Mouse (Mus musculus): ENCODE results near the gene Adamtsl4. TPM values are rescaled to one million over a fixed set of nuclear protein-coding genes. Genes with fewer than 3 reads are reported as not detected.

Gene Adamtsl4
- polyA plus RNA-seq, 1 experiment, result not detected

GRCm38 (mm10) chr3:95643097-95643496, 44.6 kb downstream of the Adamtsl4 start:
- no peak overlapping the region for H3K4me3 ChIP-seq (ENCODE audit: insufficient read depth, low read depth, low read length)
- WGBS, result 90% methylated on average over 7 of the region's 7 CpGs
- no peak overlapping the region for H3K27ac ChIP-seq (ENCODE audit: insufficient read depth, low read depth, low read length)
- H3K4me1 ChIP-seq (ENCODE audit: control insufficient read depth, insufficient read depth, low read length), result no peaks in the 10 kb centered on the region
- TF ChIP-seq CTCF (IDR thresholded peaks at IDR 0.05; ENCODE audit: insufficient read depth, low read depth, low read length) (no peak), POLR2A (IDR thresholded peaks at IDR 0.05; ENCODE audit: insufficient read depth, low read depth, low read length) (no peak)

GRCm38 (mm10) chr3:95639694-95640093, 48.0 kb downstream of the Adamtsl4 start:
- no peak for TF ChIP-seq CTCF (IDR thresholded peaks at IDR 0.05; ENCODE audit: insufficient read depth, low read depth, low read length)
- TF ChIP-seq POLR2A (IDR thresholded peaks at IDR 0.05; ENCODE audit: insufficient read depth, low read depth, low read length), result no peak
- WGBS, result 89% methylated on average over 1 of the region's 1 CpGs

GRCm38 (mm10) chr3:95636072-95636471, 51.6 kb downstream of the Adamtsl4 start:
- 85% methylated on average over 4 of the region's 4 CpGs for WGBS
- Histone ChIP-seq H3K27ac (ENCODE audit: insufficient read depth, low read depth, low read length) (no peak overlapping the region), H3K4me3 (ENCODE audit: insufficient read depth, low read depth, low read length) (no peak overlapping the region), H3K4me1 (ENCODE audit: control insufficient read depth, insufficient read depth, low read length) (0 out of 2 replicates have a peak, but pooled peaks cover 2% of the 10 kb centered on the region)
- TF ChIP-seq CTCF (IDR thresholded peaks at IDR 0.05; ENCODE audit: insufficient read depth, low read depth, low read length) (no peak), POLR2A (IDR thresholded peaks at IDR 0.05; ENCODE audit: insufficient read depth, low read depth, low read length) (no peak)

More at GRCm38 (mm10) chr3:95639694-95640093, 48.0 kb downstream of the Adamtsl4 start:
- no peak overlapping the region for H3K4me3 ChIP-seq (ENCODE audit: insufficient read depth, low read depth, low read length)
- H3K27ac ChIP-seq (ENCODE audit: insufficient read depth, low read depth, low read length), result no peak overlapping the region
- H3K4me1 ChIP-seq (ENCODE audit: control insufficient read depth, insufficient read depth, low read length), result no peaks in the 10 kb centered on the region

GRCm38 (mm10) chr3:95635636-95636035, 52.1 kb downstream of the Adamtsl4 start:
- Histone ChIP-seq H3K27ac (ENCODE audit: insufficient read depth, low read depth, low read length) (no peak overlapping the region), H3K4me1 (ENCODE audit: control insufficient read depth, insufficient read depth, low read length) (peaks cover 4% of the 10 kb centered on the region; the same call in 1 of the 2 replicates), H3K4me3 (ENCODE audit: insufficient read depth, low read depth, low read length) (no peak overlapping the region)
- TF ChIP-seq POLR2A (IDR thresholded peaks at IDR 0.05; ENCODE audit: insufficient read depth, low read depth, low read length) (no peak), CTCF (IDR thresholded peaks at IDR 0.05; ENCODE audit: insufficient read depth, low read depth, low read length) (no peak)
- 74% methylated on average over 4 of the region's 4 CpGs for WGBS

GRCm38 (mm10) chr3:95632648-95633588, 54.8 kb downstream of the Adamtsl4 start:
- Histone ChIP-seq H3K4me3 (ENCODE audit: insufficient read depth, low read depth, low read length) (no peak overlapping the region), H3K27ac (ENCODE audit: insufficient read depth, low read depth, low read length) (no peak overlapping the region), H3K4me1 (ENCODE audit: control insufficient read depth, insufficient read depth, low read length) (peaks cover 13% of the 10 kb centered on the region)
- TF ChIP-seq CTCF (IDR thresholded peaks at IDR 0.05; ENCODE audit: insufficient read depth, low read depth, low read length) (no peak), POLR2A (IDR thresholded peaks at IDR 0.05; ENCODE audit: insufficient read depth, low read depth, low read length) (no peak)
- WGBS, result 69% methylated on average over 12 of the region's 12 CpGs

- 60% methylated on average over 6 of the region's 6 CpGs for WGBS
- H3K4me3 ChIP-seq (ENCODE audit: insufficient read depth, low read depth, low read length), result no peak overlapping the region
- H3K4me1 ChIP-seq (ENCODE audit: control insufficient read depth, insufficient read depth, low read length), result peaks cover 16% of the 10 kb centered on the region
- no peak overlapping the region for H3K27ac ChIP-seq (ENCODE audit: insufficient read depth, low read depth, low read length)
- no peak for TF ChIP-seq POLR2A (IDR thresholded peaks at IDR 0.05; ENCODE audit: insufficient read depth, low read depth, low read length)
- TF ChIP-seq CTCF (IDR thresholded peaks at IDR 0.05; ENCODE audit: insufficient read depth, low read depth, low read length), result no peak
Observed at GRCm38 (mm10) chr3:95631304-95631703, 56.4 kb downstream of the Adamtsl4 start.

GRCm38 (mm10) chr3:95630856-95631255, 56.9 kb downstream of the Adamtsl4 start:
- 71% methylated on average over 3 of the region's 3 CpGs for WGBS
- TF ChIP-seq POLR2A (IDR thresholded peaks at IDR 0.05; ENCODE audit: insufficient read depth, low read depth, low read length) (no peak), CTCF (IDR thresholded peaks at IDR 0.05; ENCODE audit: insufficient read depth, low read depth, low read length) (no peak)
- H3K27ac ChIP-seq (ENCODE audit: insufficient read depth, low read depth, low read length), result no peak overlapping the region

GRCm38 (mm10) chr3:95629755-95630154, 58.0 kb downstream of the Adamtsl4 start:
- Histone ChIP-seq H3K27ac (ENCODE audit: insufficient read depth, low read depth, low read length) (no peak overlapping the region), H3K4me3 (ENCODE audit: insufficient read depth, low read depth, low read length) (no peak overlapping the region), H3K4me1 (ENCODE audit: control insufficient read depth, insufficient read depth, low read length) (peaks cover 16% of the 10 kb centered on the region)
- no peak for TF ChIP-seq CTCF (IDR thresholded peaks at IDR 0.05; ENCODE audit: insufficient read depth, low read depth, low read length)
- TF ChIP-seq POLR2A (IDR thresholded peaks at IDR 0.05; ENCODE audit: insufficient read depth, low read depth, low read length), result no peak
- WGBS, result 43% methylated on average over 4 of the region's 4 CpGs

More at GRCm38 (mm10) chr3:95630856-95631255, 56.9 kb downstream of the Adamtsl4 start:
- peaks cover 16% of the 10 kb centered on the region for H3K4me1 ChIP-seq (ENCODE audit: control insufficient read depth, insufficient read depth, low read length)
- H3K4me3 ChIP-seq (ENCODE audit: insufficient read depth, low read depth, low read length), result no peak overlapping the region

- 38% methylated on average over 5 of the region's 5 CpGs for WGBS
- H3K4me1 ChIP-seq (ENCODE audit: control insufficient read depth, insufficient read depth, low read length), result peaks cover 19% of the 10 kb centered on the region
- TF ChIP-seq CTCF (IDR thresholded peaks at IDR 0.05; ENCODE audit: insufficient read depth, low read depth, low read length) (no peak), POLR2A (IDR thresholded peaks at IDR 0.05; ENCODE audit: insufficient read depth, low read depth, low read length) (no peak)
- H3K27ac ChIP-seq (ENCODE audit: insufficient read depth, low read depth, low read length), result peak overlapping the region; percentile 42
- H3K4me3 ChIP-seq (ENCODE audit: insufficient read depth, low read depth, low read length), result no peak overlapping the region
Observed at GRCm38 (mm10) chr3:95627763-95628162, 60.0 kb downstream of the Adamtsl4 start.

Other genes starting within 250 kb of the Adamtsl4 start
- not detected in 2 replicates for gene Ctsk, start 188.7 kb downstream of the Adamtsl4 start, polyA plus RNA-seq (2012; ENCODE audit: insufficient read depth, insufficient read length, low replicate concordance, missing spikeins)
- not detected in 2 replicates for gene Ctss, start 161.1 kb downstream of the Adamtsl4 start, polyA plus RNA-seq (2012; ENCODE audit: insufficient read depth, insufficient read length, low replicate concordance, missing spikeins)
- not detected in 2 replicates for gene Hormad1, start 128.2 kb downstream of the Adamtsl4 start, polyA plus RNA-seq (2012; ENCODE audit: insufficient read depth, insufficient read length, low replicate concordance, missing spikeins)
- gene Golph3l, start 99.0 kb downstream of the Adamtsl4 start, polyA plus RNA-seq (2012; ENCODE audit: insufficient read depth, insufficient read length, low replicate concordance, missing spikeins), result not detected in 2 replicates
- gene Ensa, start 62.9 kb downstream of the Adamtsl4 start, polyA plus RNA-seq (2012; ENCODE audit: insufficient read depth, insufficient read length, low replicate concordance, missing spikeins), result not detected in 2 replicates
- 157 and 245 TPM in 2 replicates for gene Mcl1, start 29.1 kb downstream of the Adamtsl4 start, polyA plus RNA-seq (2012; ENCODE audit: insufficient read depth, insufficient read length, low replicate concordance, missing spikeins)
- gene Ecm1, start 51.7 kb upstream of the Adamtsl4 start, polyA plus RNA-seq (2012; ENCODE audit: insufficient read depth, insufficient read length, low replicate concordance, missing spikeins), result not detected in 2 replicates
- not detected in 2 replicates for gene Tars2, start 72.3 kb upstream of the Adamtsl4 start, polyA plus RNA-seq (2012; ENCODE audit: insufficient read depth, insufficient read length, low replicate concordance, missing spikeins)
- gene Rprd2, start 130.9 kb upstream of the Adamtsl4 start, polyA plus RNA-seq (2012; ENCODE audit: insufficient read depth, insufficient read length, low replicate concordance, missing spikeins), result 146 TPM in 1 of 2 replicates, not detected in the other
- gene Prpf3, start 168.0 kb upstream of the Adamtsl4 start, polyA plus RNA-seq (2012; ENCODE audit: insufficient read depth, insufficient read length, low replicate concordance, missing spikeins), result 314 TPM in 1 of 2 replicates, not detected in the other
- gene Mrps21, start 183.6 kb upstream of the Adamtsl4 start, polyA plus RNA-seq (2012; ENCODE audit: insufficient read depth, insufficient read length, low replicate concordance, missing spikeins), result not detected in 2 replicates
- not detected in 2 replicates for gene Ciart, start 194.3 kb upstream of the Adamtsl4 start, polyA plus RNA-seq (2012; ENCODE audit: insufficient read depth, insufficient read length, low replicate concordance, missing spikeins)
- gene BC028528, start 204.1 kb upstream of the Adamtsl4 start, polyA plus RNA-seq (2012; ENCODE audit: insufficient read depth, insufficient read length, low replicate concordance, missing spikeins), result not detected in 2 replicates
- gene Aph1a, start 206.1 kb upstream of the Adamtsl4 start, polyA plus RNA-seq (2012; ENCODE audit: insufficient read depth, insufficient read length, low replicate concordance, missing spikeins), result not detected in 2 replicates
- not detected in 2 replicates for gene Car14, start 216.8 kb upstream of the Adamtsl4 start, polyA plus RNA-seq (2012; ENCODE audit: insufficient read depth, insufficient read length, low replicate concordance, missing spikeins)
- 541 and 1,043 TPM in 2 replicates for gene Anp32e, start 241.3 kb upstream of the Adamtsl4 start, polyA plus RNA-seq (2012; ENCODE audit: insufficient read depth, insufficient read length, low replicate concordance, missing spikeins)

All from olfactory bulb, adult 2 months (tissue).